Mouse (Mus musculus): ENCODE measurements around the gene Fut7.

The Fut7 gene

GRCm38 (mm10) chr2:25426721-25427191, 3.7 kb downstream of the Fut7 start:
- DNase-seq = peak; percentile 70

GRCm38 (mm10) chr2:25427256-25427655, 4.2 kb downstream of the Fut7 start:
- DNase-seq = no peak

DNA sequence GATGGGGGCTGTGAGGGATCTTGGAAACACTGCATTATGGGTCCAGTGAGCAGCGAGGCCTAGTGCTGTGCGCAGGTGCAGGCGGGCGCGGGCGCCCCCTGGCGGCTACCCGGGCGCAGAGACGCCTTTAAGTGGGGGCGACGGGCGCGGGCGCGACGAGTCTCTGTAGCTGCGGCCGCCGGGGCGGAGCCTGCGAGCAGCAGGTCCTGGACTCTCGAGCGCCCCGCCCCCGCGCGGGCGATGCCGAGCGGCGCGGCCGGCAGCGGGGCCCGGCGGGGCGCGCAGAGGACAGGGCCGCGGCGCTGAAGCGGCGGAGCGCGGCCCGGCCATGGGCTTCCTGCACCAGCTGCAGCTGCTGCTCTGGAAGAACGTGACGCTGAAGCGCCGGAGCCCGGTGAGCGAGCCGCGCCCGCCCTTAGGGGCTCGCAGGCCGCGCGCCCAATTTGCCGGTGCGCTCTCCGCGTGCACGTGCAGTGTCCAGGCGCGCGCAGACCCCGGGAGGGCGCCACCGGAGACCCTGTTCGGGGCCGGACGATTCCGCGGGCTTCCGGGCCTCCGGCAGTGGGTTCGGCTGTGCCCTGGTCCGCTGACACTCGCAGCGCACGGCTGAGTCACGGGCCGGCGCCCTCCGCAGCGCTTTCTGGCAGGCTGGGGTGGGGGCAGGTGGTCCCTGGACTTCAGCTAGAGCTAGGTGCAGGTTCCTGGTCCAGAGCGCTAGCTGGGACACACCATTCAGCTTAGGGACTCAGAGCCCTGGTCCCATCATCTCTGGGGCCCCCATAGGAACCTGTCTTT, 5.6 kb downstream of the Fut7 start, which contains the start of gene Abca2:
Gene Abca2, plus strand, starts transcription at position 262 of the 795 bp plus-strand sequence.
- peak; percentile 97 for DNase-seq

GRCm38 (mm10) chr2:25429435-25430180, 6.5 kb downstream of the Fut7 start:
- no peak for DNase-seq

- no peak for DNase-seq
Observed at GRCm38 (mm10) chr2:25430395-25431233, 7.5 kb downstream of the Fut7 start.

DNA sequence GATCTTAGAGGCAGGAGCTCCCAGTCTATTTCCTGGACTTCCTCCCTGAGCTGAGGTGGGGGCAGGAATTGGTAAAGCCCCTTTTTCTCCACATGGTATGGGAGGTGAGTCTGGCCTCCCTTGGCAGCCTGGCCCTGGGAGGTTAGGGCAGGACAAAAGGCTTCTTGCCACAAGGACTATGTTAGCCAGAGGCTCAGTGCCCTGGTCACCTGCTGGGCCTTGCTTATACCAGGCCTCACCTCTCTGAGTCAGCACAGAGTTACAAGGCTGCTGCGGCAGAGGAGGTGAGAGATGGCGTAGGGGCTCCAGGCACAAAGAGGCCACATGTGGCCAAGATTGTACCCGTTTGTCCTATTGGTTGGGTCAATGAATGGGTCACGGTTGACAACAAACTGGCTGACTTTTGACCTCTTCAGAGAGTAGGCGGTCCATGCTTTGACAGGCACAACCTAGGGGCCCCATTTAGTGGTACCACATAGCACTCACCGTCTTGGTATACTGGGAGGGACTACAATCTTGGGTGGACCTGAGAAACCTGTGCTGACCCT, 8.3 kb downstream of the Fut7 start:
- DNase-seq = no peak

DNA sequence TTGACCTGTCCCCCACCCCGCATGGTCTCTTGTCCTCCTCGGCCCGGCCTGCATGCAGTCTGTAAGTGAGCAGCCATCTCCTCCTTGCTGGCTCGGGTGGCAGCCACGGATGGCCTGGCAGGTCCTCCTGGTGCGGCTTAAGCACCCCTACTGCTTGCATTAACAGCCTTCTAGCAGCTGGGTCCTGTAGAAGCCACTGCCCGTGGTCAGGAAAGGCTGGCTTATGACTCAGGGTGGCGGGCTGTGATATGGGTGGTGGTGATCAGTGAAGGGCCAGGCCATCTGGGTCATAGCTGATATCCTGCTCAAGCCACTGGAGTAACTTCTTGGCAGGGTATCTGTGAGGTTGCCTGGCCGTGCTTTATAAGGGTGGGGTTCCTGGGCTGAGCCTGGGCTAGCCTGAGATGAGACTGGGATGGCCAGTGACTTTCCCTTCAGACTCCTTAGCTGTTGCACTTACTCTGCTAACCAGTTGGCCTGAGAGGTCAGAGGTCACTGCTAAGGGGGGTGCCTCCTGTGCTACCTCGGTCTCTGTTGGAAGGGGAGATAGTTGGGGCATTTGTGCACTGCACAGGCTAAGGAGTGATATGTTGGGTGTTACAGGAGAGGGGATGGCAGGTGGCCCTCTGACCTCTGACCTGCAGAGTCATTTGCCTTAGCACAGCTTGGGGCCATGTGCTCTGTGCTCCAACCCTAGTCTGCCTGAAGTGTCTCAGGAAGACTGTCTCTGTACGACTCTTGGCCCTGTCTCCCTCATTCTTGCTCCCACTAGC, 9.4 kb downstream of the Fut7 start:
- DNase-seq = no peak

- no peak for DNase-seq
Observed at GRCm38 (mm10) chr2:25433101-25433500, 10.0 kb downstream of the Fut7 start.

DNA sequence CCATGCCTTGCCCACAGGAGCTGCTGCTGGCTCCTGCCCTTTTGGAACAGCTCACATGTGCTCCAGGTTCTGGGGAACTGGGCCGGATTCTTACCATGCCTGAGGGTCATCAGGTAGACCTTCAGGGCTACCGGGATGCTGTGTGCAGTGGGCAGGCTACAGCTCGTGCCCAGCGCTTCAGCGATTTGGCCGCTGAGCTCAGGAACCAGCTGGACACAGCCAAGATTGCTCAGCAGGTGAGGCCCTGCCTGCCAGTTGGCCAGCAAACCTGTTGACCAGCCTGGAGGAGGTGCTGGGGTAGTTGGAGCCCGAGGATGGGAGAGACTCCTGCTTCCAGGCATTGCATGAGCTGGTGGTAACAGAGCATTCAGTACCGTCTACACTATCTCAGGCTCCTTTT, 11.2 kb downstream of the Fut7 start:
- no peak for DNase-seq

DNA sequence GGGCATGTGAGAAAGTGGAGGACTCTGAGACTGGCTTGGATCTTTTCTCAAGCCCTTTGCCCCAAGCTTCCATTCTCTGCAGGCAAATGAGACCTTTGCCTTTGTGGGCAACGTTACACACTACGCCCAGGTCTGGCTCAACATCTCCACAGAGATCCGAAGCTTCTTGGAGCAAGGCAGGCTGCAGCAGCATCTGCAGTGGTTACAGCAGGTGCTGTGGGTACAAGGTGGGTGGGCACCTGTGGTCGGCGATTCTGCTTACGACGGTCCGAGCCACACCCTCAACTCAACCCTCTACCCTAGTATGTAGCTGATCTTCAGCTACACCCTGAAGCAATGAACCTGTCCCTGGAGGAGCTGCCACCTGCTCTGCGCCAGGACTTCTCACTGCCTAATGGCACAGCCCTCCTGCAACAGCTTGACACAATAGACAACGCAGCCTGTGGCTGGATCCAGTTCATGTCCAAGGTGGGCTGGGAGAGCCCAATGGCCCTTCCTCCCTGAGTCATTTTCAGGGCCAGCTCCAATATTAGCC, 13.3 kb downstream of the Fut7 start:
- DNase-seq = no peak

- DNase-seq = no peak
Observed at GRCm38 (mm10) chr2:25441067-25441466, 18.0 kb downstream of the Fut7 start.

- no peak for DNase-seq
Observed at GRCm38 (mm10) chr2:25442682-25443081, 19.6 kb downstream of the Fut7 start.

DNA sequence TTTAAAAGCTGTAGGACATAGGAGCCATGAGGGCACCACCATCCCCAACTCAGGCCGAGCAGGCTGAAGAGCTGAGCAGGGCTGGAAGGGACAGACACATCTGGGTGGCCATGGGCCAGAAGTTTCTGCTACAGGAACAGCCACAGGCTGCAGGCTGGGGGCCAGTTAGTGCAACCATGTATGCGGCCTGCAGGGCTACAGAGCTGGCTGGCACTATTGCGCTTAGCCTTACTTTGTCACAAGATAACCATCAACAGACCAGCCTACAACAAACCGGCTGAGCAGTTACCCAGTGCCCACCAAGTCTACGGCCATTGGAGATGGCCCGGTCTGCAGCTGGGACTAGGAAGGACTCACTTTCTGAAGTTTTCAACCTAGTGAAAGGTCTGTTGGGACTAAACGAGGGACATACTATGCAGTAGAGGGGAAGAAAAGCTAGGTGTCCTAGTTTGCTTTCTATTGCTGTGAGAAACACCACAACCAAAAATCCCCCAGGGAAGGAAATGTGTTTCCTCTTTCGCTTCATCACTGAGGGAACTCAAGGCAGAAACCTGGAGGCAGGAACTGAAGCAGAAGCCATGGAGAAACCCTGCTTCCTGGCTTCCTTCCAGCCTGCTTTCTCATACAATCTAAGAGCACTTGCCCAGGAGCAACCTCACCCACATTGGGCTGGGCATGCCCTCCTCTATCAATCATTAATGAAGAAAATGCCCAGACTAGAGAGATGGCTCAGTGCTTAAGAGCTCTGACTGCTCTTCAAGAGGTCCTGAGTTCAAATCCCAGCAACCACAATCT, 28.0 kb downstream of the Fut7 start:
- DNase-seq = no peak

GRCm38 (mm10) chr2:25452951-25453350, 29.9 kb downstream of the Fut7 start:
- DNase-seq = no peak

DNA sequence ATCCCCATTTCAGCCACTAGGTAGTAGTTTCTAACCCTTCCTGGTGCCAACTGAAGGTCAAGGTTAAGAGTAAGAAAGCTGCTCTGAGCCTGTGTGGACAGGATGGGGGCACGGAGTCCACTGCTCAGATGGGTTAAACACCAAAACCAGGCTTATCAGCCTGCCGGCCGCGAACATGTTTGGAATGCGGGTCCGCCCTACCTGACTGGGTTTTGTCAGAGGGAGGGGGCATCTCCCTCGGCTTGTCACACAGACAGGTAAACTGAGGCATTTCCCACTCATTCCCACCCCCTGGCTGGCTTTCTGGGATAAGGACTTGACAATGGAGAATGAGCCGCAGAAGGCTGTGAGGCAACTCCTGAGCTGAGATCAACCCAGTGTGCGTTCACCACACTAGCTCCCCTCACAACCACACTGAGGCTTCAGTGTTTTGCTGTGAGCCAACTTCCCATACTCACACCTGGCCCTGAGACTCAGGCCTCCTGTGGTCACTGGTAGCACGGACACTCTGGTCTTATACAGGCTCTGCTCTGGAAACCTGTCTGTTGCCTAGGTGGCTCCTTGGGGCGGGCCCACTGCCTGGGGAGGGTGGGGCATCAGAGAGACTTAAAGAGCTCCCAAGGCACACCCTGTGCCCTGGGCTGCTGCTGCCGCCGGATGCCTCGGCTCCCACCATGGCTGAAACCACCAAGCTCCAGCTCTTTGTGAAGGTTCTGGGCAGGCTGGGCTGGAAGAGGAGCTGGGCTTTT, 33.3 kb downstream of the Fut7 start, which contains the start of gene Clic3:
Gene Clic3, plus strand, starts transcription at position 634 of the 749 bp plus-strand sequence.
- DNase-seq = no peak

DNA sequence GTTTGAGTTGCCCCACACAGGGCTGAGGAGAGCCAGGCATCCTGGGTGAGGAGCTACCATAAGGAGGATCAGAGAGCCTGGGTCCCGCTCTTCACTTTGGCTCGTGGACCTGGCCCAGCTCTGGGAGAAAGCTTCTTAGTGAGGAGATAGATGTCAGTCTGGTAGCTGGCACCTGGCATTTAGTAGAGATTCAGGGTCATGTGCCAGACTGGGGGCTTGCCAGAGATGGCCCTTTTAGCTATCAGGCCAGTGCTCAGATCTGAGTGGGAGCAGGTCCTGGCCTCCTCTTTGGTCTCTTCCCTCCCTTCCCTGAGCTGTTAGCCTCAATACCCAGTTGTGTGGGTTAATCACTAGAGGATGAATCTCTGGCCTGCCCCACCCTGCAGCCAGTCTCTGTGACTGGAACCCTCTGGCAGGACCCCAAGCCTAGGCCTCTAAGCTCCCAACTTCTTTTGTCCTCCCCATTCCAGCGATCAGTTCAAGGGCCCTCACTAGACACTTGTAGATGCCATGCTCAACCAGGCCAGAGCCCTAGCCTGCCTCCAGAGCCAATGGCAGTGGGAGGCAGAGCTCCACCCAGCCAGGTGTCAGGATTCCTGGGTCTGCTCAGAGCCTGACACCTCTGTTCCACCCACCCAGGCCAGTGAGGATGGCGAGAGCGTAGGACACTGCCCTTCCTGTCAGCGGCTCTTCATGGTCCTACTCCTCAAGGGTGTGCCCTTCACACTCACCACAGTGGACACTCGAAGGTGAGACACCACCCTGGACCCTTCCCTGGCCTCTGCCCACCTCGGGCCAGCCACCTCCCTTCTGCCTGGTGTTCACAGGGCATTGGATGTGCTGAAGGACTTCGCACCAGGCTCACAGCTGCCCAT, 34.2 kb downstream of the Fut7 start:
- no peak for DNase-seq

- no peak for DNase-seq
Observed at GRCm38 (mm10) chr2:25458911-25459310, 35.8 kb downstream of the Fut7 start.

DNA sequence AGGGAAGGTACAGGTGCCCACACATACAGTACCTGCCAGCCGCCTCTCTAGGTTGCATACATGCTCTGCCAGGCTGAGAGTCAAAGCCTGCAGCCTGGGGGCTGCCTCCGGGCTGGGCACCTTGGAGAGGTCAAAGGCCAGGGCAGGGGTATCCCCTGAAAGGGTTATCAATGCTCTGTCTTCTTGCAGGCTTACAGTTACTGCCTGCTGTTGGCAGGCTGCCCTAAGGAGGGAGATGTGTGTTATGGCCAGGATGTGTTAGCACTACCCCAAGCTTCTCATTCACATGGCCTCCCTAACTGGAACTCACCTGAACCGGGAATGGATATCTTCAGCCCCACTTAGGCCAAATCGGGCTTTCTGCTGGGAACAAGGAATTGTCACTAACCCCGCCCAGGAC, 37.1 kb downstream of the Fut7 start:
- DNase-seq = peak; percentile 33

Data from thymus, postnatal 14 days (tissue).